Mouse (Mus musculus) lung, embryonic 16.5 days (tissue): ENCODE results near the gene Ntm. TPM values are rescaled to one million over a fixed set of nuclear protein-coding genes. Genes with fewer than 3 reads are reported as not detected.

Experiments
- ATAC-seq: fragments of 200-750 bp; cut with Nextera tagmentation; 2 replicates; pipeline ENCODE4 v1.8.0; 2017; ENCODE audit warnings: low read depth, mild to moderate bottlenecking, moderate library complexity
- H3K27ac ChIP-seq: fragments of 300-500 bp; sonication (generic); 2 replicates; pipeline ENCODE4 v1.5.1; 2014; ENCODE audit warnings: mild to moderate bottlenecking, control low read depth, low read length
- H3K27me3 ChIP-seq: fragments of 300-500 bp; sonication (generic); 2 replicates; pipeline ENCODE4 v1.6.1; 2014; ENCODE audit warnings: low read depth, low read length, mixed read lengths; ENCODE audit not compliant: control insufficient read depth, insufficient read depth
- H3K36me3 ChIP-seq: fragments of 300-500 bp; sonication (generic); 2 replicates; pipeline ENCODE4 v1.6.1; 2014; ENCODE audit warnings: low read length; ENCODE audit not compliant: control insufficient read depth, insufficient read depth
- H3K4me1 ChIP-seq: fragments of 300-500 bp; sonication (generic); replicated peaks from 2 replicates; pipeline ENCODE4 v1.6.1; 2014; ENCODE audit warnings: low read length, mixed read lengths; ENCODE audit not compliant: control insufficient read depth, insufficient read depth
- H3K4me2 ChIP-seq: fragments of 300-500 bp; sonication (generic); 2 replicates; pipeline ENCODE4 v1.6.1; 2014; ENCODE audit warnings: low read depth, low read length, control low read depth
- H3K4me3 ChIP-seq: fragments of 300-500 bp; sonication (generic); 2 replicates; pipeline ENCODE4 v1.5.1; 2014; ENCODE audit warnings: mild to moderate bottlenecking, low read length, control low read depth
- H3K9ac ChIP-seq: fragments of 300-500 bp; sonication (generic); 2 replicates; pipeline ENCODE4 v1.6.1; 2014; ENCODE audit warnings: low read length, control low read depth
- H3K9me3 ChIP-seq: fragments of 300-500 bp; sonication (generic); 2 replicates; pipeline ENCODE4 v1.6.1; 2016; ENCODE audit warnings: low read length; ENCODE audit not compliant: control insufficient read depth
- WGBS: fragments of 180-500 bp; shearing (Covaris S2); extraction: QIAGEN DNeasy Blood & Tissue Kit; methylation state at CpG from one replicate; pipeline ENCODE4 v1.1.7; 2014; 5-methylcytosine and 5-hydroxymethylcytosine counted together
- polyA plus RNA-seq: library from polyadenylated mRNA; unstranded; fragments of >200 nt; fragmentation: Nextera tagmentation; extraction: Ambion mirVana; gene quantifications from 2 replicates; pipeline ENCODE4 v1.2.1, GENCODE M21; 2015

Ntm gene
- polyA plus RNA-seq, 1 experiment from 2014 or later, result 16.3 TPM

DNA sequence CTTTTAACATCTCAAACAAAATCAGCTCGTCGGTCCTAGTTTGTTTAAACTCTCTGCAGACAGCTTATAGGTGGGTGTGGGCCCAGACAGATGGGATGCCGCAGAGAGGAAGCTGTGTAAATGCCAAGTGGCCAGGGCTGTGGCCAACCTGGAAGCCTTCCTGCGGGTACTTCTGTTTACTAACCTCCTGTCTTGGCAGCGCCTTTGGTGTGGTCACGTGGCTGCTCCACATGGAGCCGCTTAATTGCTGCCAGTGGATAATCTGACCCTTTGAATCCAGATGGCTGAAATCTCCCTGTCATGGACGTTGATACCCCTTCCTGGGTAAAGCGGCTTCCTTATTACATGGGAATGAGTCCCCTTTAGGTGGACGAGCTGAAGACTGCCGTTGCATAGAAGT, 742.4 kb downstream of the Ntm start:
- WGBS, result 34% methylated on average over 11 of the region's 11 CpGs
- Histone ChIP-seq H3K4me3 (no peak overlapping the region), H3K27me3 (no peaks in the 10 kb centered on the region), H3K9ac (no peak overlapping the region), H3K4me2 (no peak overlapping the region), H3K27ac (no peak overlapping the region), H3K36me3 (no peaks in the 10 kb centered on the region), H3K9me3 (no peaks in the 10 kb centered on the region), H3K4me1 (no peaks in the 10 kb centered on the region)
- ATAC-seq, result no peak

DNA sequence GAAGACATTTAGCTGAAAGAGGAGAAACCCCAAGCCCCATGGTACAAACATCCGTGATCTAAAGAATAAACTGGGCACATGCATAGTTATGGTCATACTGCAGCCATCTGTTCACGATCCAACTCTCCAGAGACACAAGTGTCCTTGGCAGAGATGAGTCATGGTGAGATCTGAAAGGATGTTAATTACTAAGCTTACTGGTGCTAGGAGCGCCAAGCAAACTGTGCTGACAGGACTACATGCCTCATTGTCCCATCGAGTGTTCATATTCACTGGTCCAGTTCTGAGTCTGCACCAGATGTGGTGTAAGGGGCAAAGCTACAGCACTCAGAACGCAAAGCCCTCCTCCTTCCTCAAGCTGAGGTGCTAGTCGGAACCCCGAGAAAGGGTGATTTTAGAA, 745.0 kb downstream of the Ntm start:
- 84% methylated on average over 7 of the region's 7 CpGs for WGBS

DNA sequence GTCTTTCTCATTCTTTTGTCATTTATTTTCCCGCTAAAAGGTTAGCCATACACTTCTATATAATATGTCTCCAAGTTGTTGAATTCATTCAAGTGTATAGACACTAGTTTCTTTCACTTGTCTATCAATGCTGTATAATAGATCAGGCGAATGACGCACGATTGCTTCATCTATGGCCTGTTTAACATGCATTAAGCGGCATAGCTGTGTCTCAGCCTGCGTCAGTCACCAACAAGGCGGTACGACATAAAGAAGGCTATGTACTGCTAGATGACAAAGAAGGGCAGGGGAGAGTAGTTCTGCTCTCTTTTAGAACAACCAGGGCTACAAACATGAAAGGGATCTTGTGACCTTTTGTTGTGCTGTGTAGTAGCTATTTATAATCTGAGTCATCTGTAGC, 746.4 kb downstream of the Ntm start:
- no peak overlapping the region for H3K4me3 ChIP-seq

More for the DNA sequence above, 745.0 kb downstream of the Ntm start:
- no peak for ATAC-seq
- Histone ChIP-seq H3K4me2 (no peak overlapping the region), H3K9ac (no peak overlapping the region), H3K4me3 (no peak overlapping the region), H3K36me3 (no peaks in the 10 kb centered on the region), H3K9me3 (no peaks in the 10 kb centered on the region), H3K27ac (no peak overlapping the region), H3K27me3 (no peaks in the 10 kb centered on the region), H3K4me1 (no peaks in the 10 kb centered on the region)

DNA sequence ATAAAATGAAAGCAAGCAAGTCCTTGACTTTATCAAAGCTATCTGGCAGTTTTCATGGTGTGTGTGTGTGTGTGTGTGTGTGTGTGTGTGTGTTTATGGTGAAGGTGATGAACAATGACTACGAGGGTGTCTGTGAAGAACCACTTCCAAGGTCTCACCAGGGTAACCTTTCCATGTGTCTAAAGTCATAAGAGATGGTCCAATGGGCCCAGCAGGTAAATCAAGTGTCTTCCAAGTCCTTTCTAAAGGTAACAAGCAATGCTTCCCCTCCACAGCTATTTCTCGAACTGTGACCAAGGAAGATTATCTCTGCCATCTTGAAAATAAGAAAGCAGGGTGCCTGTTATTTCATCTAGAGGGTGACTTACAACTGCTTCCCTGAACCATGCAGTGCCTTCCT, 747.1 kb downstream of the Ntm start:
- H3K9me3 ChIP-seq, result no peaks in the 10 kb centered on the region
- no peak overlapping the region for H3K9ac ChIP-seq
- H3K27ac ChIP-seq, result no peak overlapping the region
- no peak overlapping the region for H3K4me3 ChIP-seq
- WGBS, result 81% methylated on average over 2 of the region's 2 CpGs
- no peaks in the 10 kb centered on the region for H3K36me3 ChIP-seq
- no peaks in the 10 kb centered on the region for H3K27me3 ChIP-seq
- no peak overlapping the region for H3K4me2 ChIP-seq
- no peaks in the 10 kb centered on the region for H3K4me1 ChIP-seq
- no peak for ATAC-seq

More for the DNA sequence above, 746.4 kb downstream of the Ntm start:
- WGBS, result 93% methylated on average over 8 of the region's 8 CpGs
- no peaks in the 10 kb centered on the region for H3K9me3 ChIP-seq
- no peak overlapping the region for H3K9ac ChIP-seq
- H3K36me3 ChIP-seq, result no peaks in the 10 kb centered on the region
- H3K27ac ChIP-seq, result no peak overlapping the region
- H3K4me2 ChIP-seq, result no peak overlapping the region
- no peaks in the 10 kb centered on the region for H3K27me3 ChIP-seq
- no peak for ATAC-seq
- H3K4me1 ChIP-seq, result no peaks in the 10 kb centered on the region

DNA sequence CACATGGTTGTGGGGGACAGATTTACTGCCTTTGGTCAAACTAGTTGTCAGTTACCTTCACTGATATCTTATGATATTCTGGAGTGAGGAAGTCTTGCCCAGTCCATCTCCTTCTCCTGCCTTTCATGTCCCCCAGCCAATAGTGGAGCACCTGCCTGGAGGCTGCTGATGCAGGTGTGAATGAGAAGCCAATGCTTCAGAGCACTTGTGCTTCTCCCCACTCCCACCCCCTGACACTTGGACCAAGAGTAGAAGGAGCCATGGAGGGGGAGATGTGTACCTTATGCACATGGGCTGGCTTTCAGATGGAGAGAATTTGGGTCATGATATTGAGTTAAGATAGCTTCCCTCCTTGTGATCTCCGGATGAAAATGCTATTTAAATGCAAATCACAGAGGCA, 747.7 kb downstream of the Ntm start:
- H3K4me1 ChIP-seq, result no peaks in the 10 kb centered on the region
- H3K27me3 ChIP-seq, result no peaks in the 10 kb centered on the region
- H3K9ac ChIP-seq, result no peak overlapping the region
- no peak overlapping the region for H3K27ac ChIP-seq
- WGBS, result 70% methylated on average over 1 of the region's 1 CpGs
- H3K4me2 ChIP-seq, result no peak overlapping the region
- no peak overlapping the region for H3K4me3 ChIP-seq
- H3K36me3 ChIP-seq, result no peaks in the 10 kb centered on the region
- no peaks in the 10 kb centered on the region for H3K9me3 ChIP-seq
- no peak for ATAC-seq

DNA sequence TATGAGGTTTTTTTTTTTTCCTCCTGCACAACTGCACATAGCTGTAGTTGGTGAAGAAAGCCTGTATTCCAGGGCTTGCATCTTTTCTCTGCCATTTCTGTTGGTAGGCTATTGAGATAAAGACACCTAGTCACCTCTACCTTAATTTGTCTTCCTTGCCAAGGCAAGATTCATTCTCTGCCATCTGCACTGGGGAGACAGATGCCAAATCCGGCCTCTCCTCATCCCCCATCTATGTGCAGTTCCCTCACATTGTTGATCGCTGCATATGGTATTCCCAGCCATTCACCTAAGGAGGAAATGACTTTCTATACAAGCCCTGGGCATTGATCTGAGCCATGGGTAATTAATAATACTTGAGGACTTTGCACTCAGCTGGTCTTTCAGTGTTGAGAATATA, 753.7 kb downstream of the Ntm start:
- Histone ChIP-seq H3K4me3 (no peak overlapping the region), H3K9me3 (no peaks in the 10 kb centered on the region), H3K27ac (no peak overlapping the region), H3K4me2 (no peak overlapping the region), H3K4me1 (no peaks in the 10 kb centered on the region), H3K36me3 (no peaks in the 10 kb centered on the region), H3K9ac (no peak overlapping the region), H3K27me3 (no peaks in the 10 kb centered on the region)
- no peak for ATAC-seq
- 75% methylated on average over 2 of the region's 2 CpGs for WGBS

DNA sequence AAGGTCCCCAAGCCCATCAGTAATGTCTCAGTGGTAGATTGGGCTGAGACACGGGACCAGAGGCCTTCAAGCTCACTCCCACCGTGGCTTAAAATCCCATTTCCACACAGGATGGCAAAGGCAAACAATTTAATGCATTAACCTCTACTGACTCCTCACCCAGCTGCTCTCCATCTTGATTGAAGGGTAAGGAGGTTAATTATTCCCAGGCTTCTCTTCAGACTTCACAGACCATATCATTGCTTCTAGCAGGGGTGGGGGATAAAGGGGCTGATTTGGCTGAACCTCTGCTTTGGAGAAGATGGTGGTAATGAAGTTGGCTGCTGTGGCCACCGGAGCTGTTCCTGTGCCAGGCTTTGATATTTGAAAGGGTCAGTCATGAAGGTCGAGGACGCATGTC, 754.8 kb downstream of the Ntm start:
- Histone ChIP-seq H3K4me3 (no peak overlapping the region), H3K27me3 (no peaks in the 10 kb centered on the region), H3K9me3 (no peaks in the 10 kb centered on the region), H3K4me1 (no peaks in the 10 kb centered on the region), H3K36me3 (no peaks in the 10 kb centered on the region), H3K27ac (no peak overlapping the region), H3K9ac (no peak overlapping the region), H3K4me2 (no peak overlapping the region)
- WGBS, result 60% methylated on average over 5 of the region's 5 CpGs
- ATAC-seq, result no peak

DNA sequence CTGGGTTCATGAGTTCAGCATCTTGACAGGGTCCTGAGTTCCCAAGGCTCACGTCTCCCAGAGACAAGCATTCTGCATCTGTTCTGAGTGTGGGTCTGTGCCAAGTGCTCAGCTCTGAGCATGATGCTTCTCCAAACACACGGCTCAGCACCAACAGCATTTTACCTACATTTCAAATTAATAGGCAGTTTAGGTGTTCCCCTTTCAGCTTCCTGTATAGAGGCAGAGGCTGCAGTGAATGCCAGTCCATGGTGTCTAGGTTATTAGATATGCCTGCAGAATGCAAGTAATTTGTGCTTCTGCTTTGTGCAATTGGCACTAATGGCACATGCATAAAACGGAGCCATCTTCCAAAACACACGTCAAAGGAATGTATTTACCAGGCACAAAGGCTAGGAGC, 757.3 kb downstream of the Ntm start:
- ATAC-seq, result no peak
- WGBS, result 65% methylated on average over 4 of the region's 4 CpGs
- H3K9ac ChIP-seq, result no peak overlapping the region
- H3K27me3 ChIP-seq, result no peaks in the 10 kb centered on the region
- no peaks in the 10 kb centered on the region for H3K9me3 ChIP-seq
- H3K4me1 ChIP-seq, result no peaks in the 10 kb centered on the region
- no peak overlapping the region for H3K27ac ChIP-seq
- no peaks in the 10 kb centered on the region for H3K36me3 ChIP-seq
- H3K4me2 ChIP-seq, result no peak overlapping the region
- H3K4me3 ChIP-seq, result no peak overlapping the region

DNA sequence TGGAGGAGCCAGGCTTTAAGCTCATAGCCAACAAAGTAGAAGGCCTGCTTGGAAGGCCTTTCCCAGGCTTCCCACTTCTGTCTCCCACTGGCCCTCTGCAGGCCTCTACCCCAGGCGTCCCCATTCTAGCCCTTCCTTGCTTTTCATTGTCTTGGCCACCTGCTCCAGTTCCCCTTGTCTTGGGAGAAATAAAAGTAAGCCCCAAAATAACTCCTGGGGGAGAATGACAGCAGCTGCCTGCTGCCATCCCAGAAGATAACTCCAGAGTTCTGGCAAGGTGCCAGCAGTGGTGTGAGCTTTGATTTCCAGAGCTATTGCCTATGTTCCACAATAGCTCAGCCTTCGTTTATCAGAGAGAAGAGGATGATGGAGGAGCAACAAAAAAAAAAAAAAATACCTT, 760.7 kb downstream of the Ntm start:
- no peak for ATAC-seq
- H3K9me3 ChIP-seq, result no peaks in the 10 kb centered on the region

More for the DNA sequence above, 760.7 kb downstream of the Ntm start:
- H3K4me1 ChIP-seq, result no peaks in the 10 kb centered on the region
- no peak overlapping the region for H3K9ac ChIP-seq
- H3K4me3 ChIP-seq, result no peak overlapping the region
- H3K27ac ChIP-seq, result no peak overlapping the region
- no peaks in the 10 kb centered on the region for H3K36me3 ChIP-seq
- 30% methylated on average over 2 of the region's 2 CpGs for WGBS
- no peaks in the 10 kb centered on the region for H3K27me3 ChIP-seq
- no peak overlapping the region for H3K4me2 ChIP-seq
